Mouse (Mus musculus): Measurements from ENCODE around the gene Zfp653. TPM values are rescaled to one million over a fixed set of nuclear protein-coding genes. Genes with fewer than 3 reads are reported as not detected.

The Zfp653 gene
- polyA plus RNA-seq, 1 experiment from 2014 or later, result 3.7 TPM

- 83% methylated on average over 5 of the region's 5 CpGs for WGBS (ENCODE audit: insufficient replicate concordance)
- H3K27ac ChIP-seq, result no peak overlapping the region
- no peak overlapping the region for H3K4me3 ChIP-seq (replicated peaks)
- DNase-seq (no peak), ATAC-seq (ENCODE audit: low read depth) (no peak)
- no peak overlapping the region for H3K9ac ChIP-seq
- H3K9me3 ChIP-seq (replicated peaks), result no peaks in the 10 kb centered on the region
- H3K4me2 ChIP-seq, result no peak overlapping the region
- H3K36me3 ChIP-seq, result peaks cover 67% of the 10 kb centered on the region
- no peaks in the 10 kb centered on the region for H3K27me3 ChIP-seq
- H3K4me1 ChIP-seq (replicated peaks), result peaks cover 21% of the 10 kb centered on the region
Measured at GRCm38 (mm10) chr9:22067195-22067594, 4.0 kb downstream of the Zfp653 start.

- 43% methylated on average over 3 of the region's 3 CpGs for WGBS (ENCODE audit: insufficient replicate concordance)
- Histone ChIP-seq H3K9me3 (replicated peaks) (no peaks in the 10 kb centered on the region), H3K4me3 (replicated peaks) (no peak overlapping the region), H3K9ac (no peak overlapping the region), H3K36me3 (peaks cover 66% of the 10 kb centered on the region), H3K27ac (no peak overlapping the region), H3K4me2 (no peak overlapping the region), H3K4me1 (replicated peaks) (peaks cover 14% of the 10 kb centered on the region), H3K27me3 (no peaks in the 10 kb centered on the region)
- DNase-seq, result no peak
- no peak for ATAC-seq (ENCODE audit: low read depth)
Measured at GRCm38 (mm10) chr9:22066433-22066832, 4.7 kb downstream of the Zfp653 start.

GRCm38 (mm10) chr9:22065642-22066041, 5.5 kb downstream of the Zfp653 start:
- no peak overlapping the region for H3K4me3 ChIP-seq (replicated peaks)
- no peak for DNase-seq
- H3K9me3 ChIP-seq (replicated peaks), result no peaks in the 10 kb centered on the region
- H3K36me3 ChIP-seq, result peaks cover 66% of the 10 kb centered on the region
- peaks cover 14% of the 10 kb centered on the region for H3K4me1 ChIP-seq (replicated peaks)
- no peak overlapping the region for H3K9ac ChIP-seq
- no peak overlapping the region for H3K27ac ChIP-seq
- H3K27me3 ChIP-seq, result no peaks in the 10 kb centered on the region
- 77% methylated on average over 11 of the region's 11 CpGs for WGBS (ENCODE audit: insufficient replicate concordance)
- no peak overlapping the region for H3K4me2 ChIP-seq
- 0 out of 2 replicates have a peak, but pooled peaks have one; percentile 16 for ATAC-seq (ENCODE audit: low read depth)

GRCm38 (mm10) chr9:22064341-22064740, 6.8 kb downstream of the Zfp653 start:
- 82% methylated on average over 3 of the region's 3 CpGs for WGBS (ENCODE audit: insufficient replicate concordance)
- H3K4me3 ChIP-seq (replicated peaks), result no peak overlapping the region
- H3K4me1 ChIP-seq (replicated peaks), result peaks cover under 1% of the 10 kb centered on the region; the same call in 1 of the 2 replicates
- no peak overlapping the region for H3K4me2 ChIP-seq
- no peak for ATAC-seq (ENCODE audit: low read depth)
- H3K9ac ChIP-seq, result no peak overlapping the region
- no peaks in the 10 kb centered on the region for H3K27me3 ChIP-seq
- peaks cover 66% of the 10 kb centered on the region for H3K36me3 ChIP-seq
- no peak overlapping the region for H3K27ac ChIP-seq
- DNase-seq, result no peak
- 0 out of 2 replicates have a peak, but pooled peaks cover 2% of the 10 kb centered on the region for H3K9me3 ChIP-seq (replicated peaks)

- H3K36me3 ChIP-seq, result peaks cover 60% of the 10 kb centered on the region
- H3K9ac ChIP-seq, result no peak overlapping the region
- 68% methylated on average over 2 of the region's 2 CpGs for WGBS (ENCODE audit: insufficient replicate concordance)
- peaks cover under 1% of the 10 kb centered on the region; the same call in 1 of the 2 replicates for H3K4me1 ChIP-seq (replicated peaks)
- no peak for ATAC-seq (ENCODE audit: low read depth)
- no peak overlapping the region for H3K4me2 ChIP-seq
- H3K4me3 ChIP-seq (replicated peaks), result no peak overlapping the region
- H3K27me3 ChIP-seq, result no peaks in the 10 kb centered on the region
- no peak for DNase-seq
- H3K27ac ChIP-seq, result no peak overlapping the region
- H3K9me3 ChIP-seq (replicated peaks), result 0 out of 2 replicates have a peak, but pooled peaks cover 4% of the 10 kb centered on the region
Measured at GRCm38 (mm10) chr9:22061339-22061738, 9.8 kb downstream of the Zfp653 start.

- Histone ChIP-seq H3K9me3 (replicated peaks) (0 out of 2 replicates have a peak, but pooled peaks cover 4% of the 10 kb centered on the region), H3K4me1 (replicated peaks) (peaks cover 16% of the 10 kb centered on the region), H3K27ac (no peak overlapping the region), H3K36me3 (peaks cover 32% of the 10 kb centered on the region), H3K4me2 (no peak overlapping the region), H3K9ac (no peak overlapping the region), H3K4me3 (replicated peaks) (no peak overlapping the region), H3K27me3 (peaks cover 33% of the 10 kb centered on the region)
- ATAC-seq (ENCODE audit: low read depth) (no peak), DNase-seq (no peak)
- 82% methylated on average over 9 of the region's 9 CpGs for WGBS (ENCODE audit: insufficient replicate concordance)
Measured at GRCm38 (mm10) chr9:22058011-22058424, 13.2 kb downstream of the Zfp653 start.

GRCm38 (mm10) chr9:22057031-22057517, 14.1 kb downstream of the Zfp653 start:
- no peak overlapping the region for H3K4me2 ChIP-seq

GRCm38 (mm10) chr9:22056303-22056910, 14.8 kb downstream of the Zfp653 start:
- Histone ChIP-seq H3K36me3 (peaks cover 24% of the 10 kb centered on the region), H3K4me2 (no peak overlapping the region), H3K9ac (no peak overlapping the region), H3K9me3 (replicated peaks) (0 out of 2 replicates have a peak, but pooled peaks cover 4% of the 10 kb centered on the region), H3K4me3 (replicated peaks) (no peak overlapping the region), H3K27me3 (peaks cover 49% of the 10 kb centered on the region), H3K4me1 (replicated peaks) (peaks cover 22% of the 10 kb centered on the region), H3K27ac (no peak overlapping the region)
- ATAC-seq (ENCODE audit: low read depth), result no peak
- DNase-seq, result no peak
- WGBS (ENCODE audit: insufficient replicate concordance), result 62% methylated on average over 9 of the region's 9 CpGs

More at GRCm38 (mm10) chr9:22057031-22057517, 14.1 kb downstream of the Zfp653 start:
- no peak overlapping the region for H3K9ac ChIP-seq
- WGBS (ENCODE audit: insufficient replicate concordance), result 80% methylated on average over 9 of the region's 9 CpGs
- H3K9me3 ChIP-seq (replicated peaks), result 0 out of 2 replicates have a peak, but pooled peaks cover 4% of the 10 kb centered on the region
- no peak overlapping the region for H3K27ac ChIP-seq
- no peak for DNase-seq
- peaks cover 42% of the 10 kb centered on the region for H3K27me3 ChIP-seq
- H3K4me3 ChIP-seq (replicated peaks), result no peak overlapping the region
- peaks cover 16% of the 10 kb centered on the region for H3K4me1 ChIP-seq (replicated peaks)
- ATAC-seq (ENCODE audit: low read depth), result no peak
- peaks cover 24% of the 10 kb centered on the region for H3K36me3 ChIP-seq

- Histone ChIP-seq H3K4me1 (replicated peaks) (peaks cover 29% of the 10 kb centered on the region), H3K36me3 (peaks cover 24% of the 10 kb centered on the region), H3K9ac (no peak overlapping the region), H3K4me2 (no peak overlapping the region), H3K9me3 (replicated peaks) (0 out of 2 replicates have a peak, but pooled peaks cover 4% of the 10 kb centered on the region), H3K27me3 (peaks cover 56% of the 10 kb centered on the region), H3K27ac (no peak overlapping the region), H3K4me3 (replicated peaks) (no peak overlapping the region)
- DNase-seq (no peak), ATAC-seq (ENCODE audit: low read depth) (no peak)
- 37% methylated on average over 29 of the region's 29 CpGs for WGBS (ENCODE audit: insufficient replicate concordance)
Measured at GRCm38 (mm10) chr9:22055713-22056112, 15.5 kb downstream of the Zfp653 start.

GRCm38 (mm10) chr9:22054411-22055076, 16.6 kb downstream of the Zfp653 start:
- Histone ChIP-seq H3K27me3 (peaks cover 68% of the 10 kb centered on the region), H3K36me3 (peaks cover 20% of the 10 kb centered on the region), H3K4me3 (replicated peaks) (peak overlapping the region; percentile 22), H3K9me3 (replicated peaks) (0 out of 2 replicates have a peak, but pooled peaks cover 3% of the 10 kb centered on the region), H3K4me2 (peak overlapping the region; percentile 46), H3K9ac (no peak overlapping the region), H3K4me1 (replicated peaks) (peaks cover 40% of the 10 kb centered on the region), H3K27ac (no peak overlapping the region)
- WGBS (ENCODE audit: insufficient replicate concordance), result 2% methylated on average over 32 of the region's 32 CpGs
- ATAC-seq (ENCODE audit: low read depth), result peak; percentile 67
- peak; percentile 51 for DNase-seq

- ATAC-seq (ENCODE audit: low read depth) (no peak), DNase-seq (no peak)
- no peak overlapping the region for H3K9ac ChIP-seq
- H3K9me3 ChIP-seq (replicated peaks), result no peaks in the 10 kb centered on the region
- no peak overlapping the region for H3K4me3 ChIP-seq (replicated peaks)
- no peak overlapping the region for H3K27ac ChIP-seq
- no peak overlapping the region for H3K4me2 ChIP-seq
- 22% methylated on average over 6 of the region's 7 CpGs for WGBS (ENCODE audit: insufficient replicate concordance)
- peaks cover 44% of the 10 kb centered on the region for H3K4me1 ChIP-seq (replicated peaks)
- H3K27me3 ChIP-seq, result peaks cover 77% of the 10 kb centered on the region
- H3K36me3 ChIP-seq, result peaks cover 16% of the 10 kb centered on the region
Measured at GRCm38 (mm10) chr9:22053657-22054056, 17.5 kb downstream of the Zfp653 start.

Data from liver, embryonic 13.5 days (tissue).